Mouse (Mus musculus) kidney, adult 10 weeks (tissue): ENCODE results near the gene Dpy19l3. TPM values are rescaled to one million over a fixed set of nuclear protein-coding genes. Genes with fewer than 3 reads are reported as not detected.

Experiments
- polyA plus RNA-seq: library from polyadenylated mRNA; stranded (reverse); fragments of 350-450 nt; fragmentation: Illumina TruSeq; extraction: RNeasy Lipid Tissue Mini Kit (QIAGEN cat#74804); gene quantifications from one replicate; pipeline ENCODE4 v1.2.3, GENCODE M21; 2014; ENCODE audit warnings: low read depth, low replicate concordance

Dpy19l3 gene
- polyA plus RNA-seq: 19.6 TPM

DNA sequence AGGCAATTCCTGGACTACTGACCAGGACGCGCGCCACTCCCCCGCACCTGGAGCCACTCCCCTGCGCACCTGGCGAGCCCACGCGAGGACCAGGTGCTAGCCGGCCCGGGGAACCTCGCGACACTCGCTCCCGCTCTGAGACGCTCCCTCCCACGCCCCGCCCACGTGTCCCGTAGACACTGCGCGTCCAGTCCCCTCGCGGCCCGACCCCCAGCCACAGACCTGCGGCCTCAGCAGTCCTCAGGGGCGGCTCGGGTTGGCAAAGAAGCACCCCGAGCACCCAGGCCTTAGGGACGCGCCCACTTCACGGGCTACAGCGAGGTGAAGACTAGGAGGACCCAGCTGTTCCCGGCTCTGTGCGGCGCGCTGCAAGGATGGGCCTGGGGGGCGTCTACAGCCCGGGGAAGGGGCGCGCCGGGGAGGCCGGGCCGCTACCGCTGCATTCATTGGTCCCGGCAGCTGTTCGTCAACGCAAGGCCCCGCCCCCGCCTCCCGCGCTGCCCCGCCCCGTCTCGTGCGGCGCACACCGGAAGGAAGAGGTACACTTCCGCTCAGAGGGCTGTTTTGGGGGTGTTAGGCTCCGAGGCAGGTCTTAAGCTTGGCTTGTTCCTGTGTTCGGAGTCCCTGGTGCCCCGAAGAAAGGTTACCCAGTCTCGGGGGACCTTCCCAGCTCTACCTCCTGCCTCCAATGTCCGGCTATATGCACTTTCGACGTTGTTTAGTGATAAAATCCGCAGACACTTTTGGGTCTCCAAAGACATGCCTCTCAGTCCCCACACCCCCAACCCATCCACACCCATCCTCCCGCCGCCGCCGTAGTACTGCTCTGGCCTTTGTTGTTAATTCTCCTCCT, at the start of gene Dpy19l3:
Dpy19l3 (minus strand) TSS at position 422 of the 853 bp plus-strand sequence.

DNA sequence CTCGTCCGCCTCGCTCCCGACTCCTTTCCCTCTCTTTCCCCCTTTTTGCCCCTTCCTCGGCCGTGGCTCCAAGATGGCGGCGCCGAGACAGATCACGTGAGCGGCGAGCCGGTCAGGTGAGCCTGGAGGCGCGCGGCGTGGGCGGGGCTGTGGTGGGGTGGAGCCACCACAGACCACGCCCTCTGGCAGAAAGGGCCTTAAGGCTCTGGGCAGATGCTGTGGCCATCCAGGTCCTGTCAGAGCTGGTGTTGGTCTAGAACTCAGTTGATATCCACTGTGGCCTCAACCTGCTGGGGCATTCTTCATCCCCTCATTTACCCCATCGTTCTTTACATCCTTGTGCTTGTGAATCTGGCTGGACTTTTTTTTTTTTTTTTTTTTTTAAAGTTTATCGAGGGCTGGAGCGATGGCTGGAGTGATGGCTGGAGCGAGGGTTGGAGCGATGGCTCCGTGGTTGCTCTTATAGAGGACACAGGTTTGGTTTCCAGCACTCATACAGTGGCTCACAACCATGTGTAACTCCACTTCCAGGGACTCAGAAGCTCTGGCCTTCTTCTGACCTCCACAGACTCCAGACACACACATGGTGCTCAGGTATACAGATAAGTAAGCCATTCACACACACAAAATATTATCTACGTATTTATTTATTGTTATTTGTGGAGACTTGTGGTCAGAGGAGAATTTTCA, 48.8 kb upstream of the Dpy19l3 start, which contains the start of gene Zfp507:
Zfp507 (minus strand) TSS at position 98 of the 690 bp plus-strand sequence.

GRCm38 (mm10) chr7:35647101-35647698, 107.1 kb downstream of the Dpy19l3 start, which contains the start of gene Pdcd5:
Pdcd5 (minus strand) TSS chr7:35647521.

Other genes with a start within 250 kb of the Dpy19l3 start
- gene Tdrd12, start 216.7 kb downstream of the Dpy19l3 start, polyA plus RNA-seq: 0.73 TPM
- gene Nudt19, start 198.2 kb downstream of the Dpy19l3 start, polyA plus RNA-seq: 1,575 TPM
- 0.57 TPM for gene Rgs9bp, start 168.9 kb downstream of the Dpy19l3 start, polyA plus RNA-seq
- gene Ankrd27, start 168.2 kb downstream of the Dpy19l3 start, polyA plus RNA-seq: 8.1 TPM
- gene Pdcd5, start 106.9 kb downstream of the Dpy19l3 start, polyA plus RNA-seq: 243 TPM
- gene Zfp507, start 48.5 kb upstream of the Dpy19l3 start, polyA plus RNA-seq: 8.6 TPM